Mouse (Mus musculus) left cerebral cortex, adult 18-20 months (tissue): ENCODE measurements around the gene Wiz. TPM values are rescaled to one million over a fixed set of nuclear protein-coding genes. Genes with fewer than 3 reads are reported as not detected.

ENCODE experiments used
- microRNA-seq, 2 experiments: library from miRNA; unstranded; fragments of <30 nt; microRNA quantifications; one replicate each; pipeline ENCODE4 v1.2.0; 2021
- total RNA-seq, 2 experiments: library from RNA; stranded (reverse); gene quantifications; 2 replicates each; pipeline ENCODE4 v1.2.3; 2021

Wiz gene
- total RNA-seq, 2 experiments from 2014 or later: 46.0 to 47.9 TPM

Small RNAs within 50 kb of the gene (microRNA-seq; reads per million reads assigned to microRNA genes)
- gene Gm22201: 0 to 0.25 reads per million in 2 experiments

Other genes starting within 250 kb of the Wiz start
- gene Notch3, start 222.6 kb downstream of the Wiz start, total RNA-seq: 1 to 10 TPM; 5.3 to 6.7 TPM
- gene Ephx3, start 199.9 kb downstream of the Wiz start, total RNA-seq: under 1 TPM; 0.23 to 0.42 TPM
- 100 to 1,000 TPM; 107 to 108 TPM for gene Brd4, start 104.7 kb downstream of the Wiz start, total RNA-seq
- 10 to 100 TPM; 81.2 to 87.6 TPM for gene Akap8, start 68.2 kb downstream of the Wiz start, total RNA-seq
- 100 to 1,000 TPM; 183 to 219 TPM for gene Akap8l, start 38.8 kb downstream of the Wiz start, total RNA-seq
- gene Rasal3, start 14.1 kb upstream of the Wiz start, total RNA-seq: 1 to 10 TPM; 3.3 to 4.6 TPM
- gene Pglyrp2, start 34.7 kb upstream of the Wiz start, total RNA-seq: not detected
- gene Cyp4f39, start 63.3 kb upstream of the Wiz start, total RNA-seq: not detected
- 1 to 10 TPM; 2.9 to 3.4 TPM for gene Cyp4f17, start 116.6 kb upstream of the Wiz start, total RNA-seq
- 1 to 10 TPM; 5.2 to 6.8 TPM for gene Cyp4f16, start 147.1 kb upstream of the Wiz start, total RNA-seq
- not detected for gene Cyp4f37, start 231.9 kb upstream of the Wiz start, total RNA-seq